Mouse (Mus musculus) forebrain, embryonic 14.5 days (tissue): ENCODE results near the gene Nyap2. TPM values are rescaled to one million over a fixed set of nuclear protein-coding genes. Genes with fewer than 3 reads are reported as not detected.

Source experiments
- ATAC-seq: fragments of 200-750 bp; cut with Nextera tagmentation; 2 replicates; pipeline ENCODE4 v1.8.0; 2017; ENCODE audit warnings: mild to moderate bottlenecking, moderate library complexity
- DNase-seq: peaks from one replicate; pipeline ENCODE4 v3.0.0-alpha.2; 2015; ENCODE audit warnings: low spot score
- H3K27ac ChIP-seq: fragments of 300-500 bp; sonication (generic); 2 replicates; pipeline ENCODE4 v1.5.1; 2014; ENCODE audit warnings: low read depth, mild to moderate bottlenecking, control low read depth, low read length, moderate library complexity
- H3K27me3 ChIP-seq: fragments of 300-500 bp; sonication (generic); replicated peaks from 2 replicates; pipeline ENCODE4 v1.6.1; 2014; ENCODE audit warnings: low read length, control low read depth, mixed read lengths; ENCODE audit not compliant: control insufficient read depth, insufficient read depth
- H3K36me3 ChIP-seq: fragments of 300-500 bp; sonication (generic); 2 replicates; pipeline ENCODE4 v1.6.1; 2014; ENCODE audit warnings: low read length, control low read depth; ENCODE audit not compliant: control insufficient read depth, insufficient read depth
- H3K4me1 ChIP-seq: fragments of 300-500 bp; sonication (generic); 2 replicates; pipeline ENCODE4 v1.6.1; 2014; ENCODE audit warnings: antibody characterized with exemption, low read length, control low read depth; ENCODE audit not compliant: control insufficient read depth, insufficient read depth
- H3K4me2 ChIP-seq: fragments of 300-500 bp; sonication (generic); 2 replicates; pipeline ENCODE4 v1.6.1; 2014; ENCODE audit warnings: mild to moderate bottlenecking, control low read depth, low read length
- H3K4me3 ChIP-seq: fragments of 300-500 bp; sonication (generic); 2 replicates; pipeline ENCODE4 v1.5.1; 2014; ENCODE audit warnings: low read depth, low read length, control low read depth
- H3K9ac ChIP-seq: fragments of 300-500 bp; sonication (generic); 2 replicates; pipeline ENCODE4 v1.6.1; 2014; ENCODE audit warnings: mild to moderate bottlenecking, low read length, control low read depth, moderate library complexity
- H3K9me3 ChIP-seq: fragments of 300-500 bp; sonication (generic); replicated peaks from 2 replicates; pipeline ENCODE4 v1.6.1; 2016; ENCODE audit warnings: low read length, control low read depth, mixed read lengths; ENCODE audit not compliant: control insufficient read depth
- WGBS: fragments of 180-500 bp; shearing (Covaris S2); extraction: QIAGEN DNeasy Blood & Tissue Kit; methylation state at CpG from one replicate; pipeline ENCODE4 v1.1.7; 2014; 5-methylcytosine and 5-hydroxymethylcytosine counted together
- polyA plus RNA-seq: library from polyadenylated mRNA; unstranded; fragments of >200 nt; fragmentation: Nextera tagmentation; extraction: Ambion mirVana; gene quantifications from 2 replicates; pipeline ENCODE4 v1.2.1, GENCODE M21; 2014

Gene Nyap2
- polyA plus RNA-seq, 1 experiment from 2014 or later = 4.5 TPM

DNA sequence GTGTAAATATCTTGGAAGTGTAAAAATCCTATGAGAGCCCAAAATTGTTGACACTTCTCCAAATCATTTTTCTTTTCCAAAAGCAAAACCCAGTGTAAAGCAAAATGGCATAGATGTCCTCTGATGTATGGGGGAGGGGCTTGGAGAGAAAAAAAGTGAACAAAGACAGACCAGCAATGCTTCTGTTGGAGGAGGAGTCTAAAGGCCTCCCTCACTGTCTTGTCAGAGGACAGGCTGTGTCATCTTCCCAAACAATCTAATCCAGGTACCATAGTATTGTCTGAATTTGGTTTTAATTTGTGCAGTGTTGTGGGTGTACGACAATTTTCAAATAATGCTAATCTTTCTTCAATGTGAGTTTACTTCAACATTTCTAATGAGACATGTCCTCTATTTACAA lies 13.7 kb downstream of the Nyap2 start:
- WGBS = 79% methylated on average over 1 of the region's 1 CpGs
- Histone ChIP-seq H3K27ac (no peak overlapping the region), H3K4me2 (no peak overlapping the region), H3K4me1 (no peaks in the 10 kb centered on the region), H3K9ac (no peak overlapping the region), H3K4me3 (no peak overlapping the region), H3K36me3 (no peaks in the 10 kb centered on the region), H3K9me3 (no peaks in the 10 kb centered on the region), H3K27me3 (no peaks in the 10 kb centered on the region)
- DNase-seq (no peak), ATAC-seq (no peak)

- Histone ChIP-seq H3K9ac (no peak overlapping the region), H3K27ac (no peak overlapping the region), H3K4me3 (no peak overlapping the region), H3K27me3 (no peaks in the 10 kb centered on the region), H3K9me3 (no peaks in the 10 kb centered on the region), H3K4me2 (no peak overlapping the region), H3K4me1 (no peaks in the 10 kb centered on the region), H3K36me3 (no peaks in the 10 kb centered on the region)
- 57% methylated on average over 3 of the region's 3 CpGs for WGBS
- DNase-seq = peak; percentile 31
- ATAC-seq = no peak
These were observed 14.2 kb downstream of the Nyap2 start for GRCm38 (mm10) chr1:81090979-81091378.

GRCm38 (mm10) chr1:81092056-81092455 lies 15.3 kb downstream of the Nyap2 start:
- WGBS = 76% methylated on average over 2 of the region's 2 CpGs
- ATAC-seq (no peak), DNase-seq (no peak)
- no peak overlapping the region for H3K27ac ChIP-seq
- no peaks in the 10 kb centered on the region for H3K36me3 ChIP-seq
- no peak overlapping the region for H3K4me3 ChIP-seq
- H3K9me3 ChIP-seq = no peaks in the 10 kb centered on the region
- H3K4me1 ChIP-seq = no peaks in the 10 kb centered on the region
- H3K9ac ChIP-seq = no peak overlapping the region
- no peaks in the 10 kb centered on the region for H3K27me3 ChIP-seq
- no peak overlapping the region for H3K4me2 ChIP-seq

- H3K36me3 ChIP-seq = no peaks in the 10 kb centered on the region
- WGBS = 90% methylated on average over 4 of the region's 4 CpGs
These were observed 16.1 kb downstream of the Nyap2 start for GRCm38 (mm10) chr1:81092886-81093285.

GRCm38 (mm10) chr1:81098950-81099349 lies 22.2 kb downstream of the Nyap2 start:
- no peaks in the 10 kb centered on the region for H3K27me3 ChIP-seq
- no peaks in the 10 kb centered on the region for H3K9me3 ChIP-seq
- no peak for DNase-seq
- H3K27ac ChIP-seq = no peak overlapping the region
- no peak for ATAC-seq
- 0% methylated on average over 1 of the region's 1 CpGs for WGBS
- H3K9ac ChIP-seq = no peak overlapping the region
- no peak overlapping the region for H3K4me3 ChIP-seq
- no peak overlapping the region for H3K4me2 ChIP-seq
- H3K4me1 ChIP-seq = no peaks in the 10 kb centered on the region
- H3K36me3 ChIP-seq = no peaks in the 10 kb centered on the region

More at GRCm38 (mm10) chr1:81092886-81093285, 16.1 kb downstream of the Nyap2 start:
- Histone ChIP-seq H3K4me2 (no peak overlapping the region), H3K4me1 (no peaks in the 10 kb centered on the region), H3K9me3 (no peaks in the 10 kb centered on the region), H3K9ac (no peak overlapping the region), H3K4me3 (no peak overlapping the region), H3K27me3 (no peaks in the 10 kb centered on the region), H3K27ac (no peak overlapping the region)
- no peak for DNase-seq
- no peak for ATAC-seq

DNA sequence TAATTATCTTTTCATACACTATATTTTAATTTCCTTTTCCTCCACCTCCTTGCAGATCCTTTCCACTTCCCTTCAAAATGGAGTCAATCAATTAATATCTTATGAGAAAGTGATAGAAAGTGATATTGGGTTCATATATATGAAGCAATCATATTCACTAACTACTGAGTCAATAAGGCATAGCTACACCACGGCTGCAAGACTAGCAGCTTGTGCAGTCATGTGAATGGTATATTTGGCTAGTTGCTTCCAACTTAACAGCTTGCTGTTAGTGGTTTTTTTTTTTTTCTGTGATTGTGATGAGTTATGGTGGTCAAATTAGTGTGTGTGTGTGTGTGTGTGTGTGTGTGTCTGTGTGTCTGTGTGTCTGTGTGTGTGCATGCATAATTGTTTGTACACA lies 25.0 kb downstream of the Nyap2 start:
- H3K4me3 ChIP-seq = no peak overlapping the region
- H3K4me2 ChIP-seq = no peak overlapping the region
- WGBS = 71% methylated on average over 1 of the region's 1 CpGs
- H3K27ac ChIP-seq = no peak overlapping the region
- ATAC-seq (peak; percentile 46; the same call in 1 of the 2 replicates), DNase-seq (peak; percentile 31)
- no peaks in the 10 kb centered on the region for H3K9me3 ChIP-seq
- no peaks in the 10 kb centered on the region for H3K27me3 ChIP-seq
- H3K9ac ChIP-seq = no peak overlapping the region
- H3K4me1 ChIP-seq = no peaks in the 10 kb centered on the region
- no peaks in the 10 kb centered on the region for H3K36me3 ChIP-seq

- DNase-seq = no peak
- Histone ChIP-seq H3K27me3 (no peaks in the 10 kb centered on the region), H3K27ac (no peak overlapping the region), H3K36me3 (no peaks in the 10 kb centered on the region), H3K4me2 (no peak overlapping the region), H3K9me3 (no peaks in the 10 kb centered on the region), H3K4me1 (no peaks in the 10 kb centered on the region), H3K9ac (no peak overlapping the region), H3K4me3 (no peak overlapping the region)
- ATAC-seq = no peak
These were observed 43.0 kb downstream of the Nyap2 start for GRCm38 (mm10) chr1:81119732-81120131.

DNA sequence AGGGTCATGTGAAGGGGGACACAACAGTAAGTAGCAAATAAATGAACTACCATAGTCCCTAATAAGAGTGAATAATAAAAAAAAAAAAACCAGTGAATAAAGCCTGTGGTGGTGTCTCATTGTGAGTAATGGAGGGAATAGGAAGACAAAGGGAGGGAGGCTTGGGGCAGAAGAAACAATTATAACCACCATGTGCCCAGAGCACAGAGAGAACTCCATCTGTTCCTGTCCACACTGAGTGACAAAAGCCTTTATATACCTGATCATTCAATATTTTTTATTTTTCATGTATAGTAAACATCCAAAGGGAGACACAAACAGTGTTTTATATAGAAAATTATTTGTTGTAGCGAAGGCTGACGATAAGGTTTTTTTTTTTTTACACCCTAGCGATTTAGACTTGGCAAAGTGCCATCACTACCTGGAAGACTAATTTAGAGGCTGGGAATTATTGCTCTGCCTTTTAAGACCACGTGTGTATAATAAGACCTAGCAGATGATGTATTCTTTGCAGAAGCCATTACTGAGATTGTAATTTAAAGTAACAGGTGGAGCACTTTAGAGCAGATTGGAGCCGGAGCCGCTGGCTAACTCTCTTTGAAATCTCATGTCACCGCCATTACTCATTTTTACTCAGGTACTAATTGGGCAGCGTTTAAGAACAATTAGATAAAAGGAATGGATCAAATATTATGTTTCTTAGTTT lies 55.4 kb downstream of the Nyap2 start:
- no peaks in the 10 kb centered on the region for H3K36me3 ChIP-seq
- H3K4me3 ChIP-seq = no peak overlapping the region
- no peaks in the 10 kb centered on the region for H3K9me3 ChIP-seq
- H3K4me2 ChIP-seq = no peak overlapping the region
- H3K9ac ChIP-seq = no peak overlapping the region
- no peaks in the 10 kb centered on the region for H3K27me3 ChIP-seq
- DNase-seq (peak; percentile 41), ATAC-seq (no peak; the same call in 1 of the 2 replicates)
- H3K4me1 ChIP-seq = no peaks in the 10 kb centered on the region
- no peak overlapping the region for H3K27ac ChIP-seq
- WGBS = 55% methylated on average over 8 of the region's 8 CpGs

DNA sequence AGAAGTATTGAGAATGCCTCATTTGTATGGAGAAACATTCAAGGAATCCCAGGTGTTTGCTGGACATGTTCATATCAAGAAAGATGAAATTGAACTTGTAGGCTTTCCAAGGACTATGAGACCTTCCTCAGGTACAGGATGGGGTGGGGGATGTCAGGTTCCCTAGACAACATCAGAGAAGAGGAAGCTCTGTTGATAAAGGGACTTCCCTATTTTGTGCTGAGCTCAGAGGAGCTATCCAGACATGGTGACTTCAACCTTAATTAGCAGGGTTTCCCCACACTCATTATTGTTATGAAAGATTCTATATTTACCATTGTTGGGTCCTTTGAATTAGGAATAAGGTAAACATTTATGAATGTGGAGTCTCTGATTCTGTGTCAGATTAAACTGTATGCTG lies 67.1 kb downstream of the Nyap2 start:
- Histone ChIP-seq H3K4me1 (no peaks in the 10 kb centered on the region), H3K9me3 (no peaks in the 10 kb centered on the region), H3K36me3 (no peaks in the 10 kb centered on the region), H3K4me3 (no peak overlapping the region), H3K9ac (no peak overlapping the region), H3K27ac (no peak overlapping the region), H3K4me2 (no peak overlapping the region), H3K27me3 (no peaks in the 10 kb centered on the region)
- no peak for ATAC-seq
- DNase-seq = no peak
